Mouse (Mus musculus) embryonic fibroblast, embryonic 13.5 days (primary cell): ENCODE measurements at regions not wholly inside any gene's neighbourhood (a gene's known extent, or its start where the extent isn't known, plus 50 kb on each side); places are given as distances from the start of the nearest gene placed in this dataset.

Source experiments
- CTCF ChIP-seq: IDR thresholded peaks from 2 replicates; pipeline ENCODE4 v1.5.1; 2011; ENCODE audit warnings: mild to moderate bottlenecking, control low read depth, low read length, moderate library complexity, borderline replicate concordance; ENCODE audit not compliant: insufficient read depth
- POLR2A ChIP-seq: IDR thresholded peaks from 2 replicates; pipeline ENCODE4 v1.6.1; 2011; ENCODE audit warnings: low read depth, mild to moderate bottlenecking, control low read depth, low read length, moderate library complexity

GRCm38 (mm10) chr13:31688531-31688930 lies 62.9 kb downstream of the Foxf2 start:
- TF ChIP-seq POLR2A: no peak
- TF ChIP-seq CTCF: no peak
